Mouse (Mus musculus) retina, postnatal 7 days (tissue): Measurements from ENCODE around the gene Eif3i.
A peak's percentile ranks its signal among the peaks of the same experiment; 100 is the strongest.
"Not testable (repeated sequence)": the region's sequence is repeated elsewhere in the genome, so short reads cannot be mapped to it uniquely, and the experiment has no call there.

Source experiments
- DNase-seq: peaks from one replicate; pipeline ENCODE4 v3.0.0-alpha.2; 2012; ENCODE audit warnings: low read depth, low spot score

Gene Eif3i

GRCm38 (mm10) chr4:129575171-129575844 lies 25.1 kb downstream of the Eif3i start:
- DNase-seq, result no peak

DNA sequence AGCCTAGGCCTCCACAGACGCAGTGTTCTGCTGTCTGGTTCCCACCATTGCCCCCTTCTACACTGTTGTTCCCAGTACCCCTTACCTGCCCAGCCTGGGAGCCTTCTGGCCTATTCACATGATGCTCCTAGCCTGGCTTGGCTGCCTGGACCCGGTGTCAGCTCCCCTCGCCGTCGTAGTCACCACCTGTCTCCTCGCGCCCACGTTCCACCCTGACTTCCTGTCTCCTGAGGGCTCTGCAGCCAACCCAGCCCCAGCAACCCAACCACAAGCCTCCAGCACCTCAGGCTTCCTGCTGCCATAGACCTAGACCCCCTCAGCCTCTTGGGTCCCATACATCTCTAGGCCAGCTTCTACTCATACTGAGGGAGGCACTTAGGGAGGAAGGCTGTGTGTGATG lies 27.0 kb downstream of the Eif3i start, which contains the start of gene Lck:
Gene Lck (minus strand): TSS at position 212 of the 400 bp plus-strand sequence.
- no peak for DNase-seq

DNA sequence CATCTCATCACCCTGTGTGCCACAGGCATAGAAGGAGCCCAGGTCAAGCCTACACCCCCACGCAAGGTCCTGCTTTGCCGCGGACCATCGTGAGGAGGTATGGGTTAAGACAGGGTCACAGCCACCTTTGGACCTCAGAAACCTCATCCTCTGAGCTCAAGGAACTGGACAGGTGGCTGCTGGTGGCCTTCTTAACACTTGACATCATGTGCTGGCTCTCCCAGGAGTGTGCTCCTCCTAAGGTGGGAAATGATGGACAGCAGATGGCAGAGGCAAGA lies 27.4 kb downstream of the Eif3i start:
- DNase-seq, result no peak

GRCm38 (mm10) chr4:129572236-129573092 lies 28.0 kb downstream of the Eif3i start:
- no peak for DNase-seq

DNA sequence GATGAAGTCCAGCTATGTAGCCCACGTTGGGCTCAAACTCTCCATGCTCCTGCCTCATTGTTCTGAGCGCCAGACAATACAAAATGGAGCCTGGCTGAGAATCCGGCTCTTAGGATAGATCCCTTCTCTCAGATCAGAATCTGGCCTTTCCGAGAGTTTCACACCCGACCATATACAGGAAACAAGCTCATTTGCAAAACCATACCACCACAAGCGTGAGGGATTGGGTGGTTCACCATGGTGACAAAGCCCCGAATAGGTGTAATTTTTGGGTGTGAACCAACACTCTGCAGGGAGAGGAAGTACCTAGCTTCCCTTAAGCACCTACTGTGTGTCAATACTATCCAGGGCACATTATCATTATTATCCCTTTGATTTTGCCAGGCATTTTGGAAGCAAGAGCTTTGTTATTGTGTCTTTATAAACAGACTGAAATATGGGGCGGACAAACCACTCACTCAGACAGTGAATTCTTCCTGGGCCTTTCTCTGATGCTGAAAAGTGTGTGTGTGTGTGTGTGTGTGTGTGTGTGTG lies 28.8 kb downstream of the Eif3i start:
- no peak for DNase-seq

GRCm38 (mm10) chr4:129570028-129570427 lies 30.4 kb downstream of the Eif3i start:
- DNase-seq, result no peak

- no peak for DNase-seq
Measured at GRCm38 (mm10) chr4:129568366-129568765, 32.1 kb downstream of the Eif3i start.

GRCm38 (mm10) chr4:129565139-129565538 lies 35.3 kb downstream of the Eif3i start:
- no peak for DNase-seq

GRCm38 (mm10) chr4:129563718-129564117 lies 36.7 kb downstream of the Eif3i start:
- DNase-seq, result no peak

GRCm38 (mm10) chr4:129561184-129561583 lies 39.3 kb downstream of the Eif3i start:
- DNase-seq, result no peak

DNA sequence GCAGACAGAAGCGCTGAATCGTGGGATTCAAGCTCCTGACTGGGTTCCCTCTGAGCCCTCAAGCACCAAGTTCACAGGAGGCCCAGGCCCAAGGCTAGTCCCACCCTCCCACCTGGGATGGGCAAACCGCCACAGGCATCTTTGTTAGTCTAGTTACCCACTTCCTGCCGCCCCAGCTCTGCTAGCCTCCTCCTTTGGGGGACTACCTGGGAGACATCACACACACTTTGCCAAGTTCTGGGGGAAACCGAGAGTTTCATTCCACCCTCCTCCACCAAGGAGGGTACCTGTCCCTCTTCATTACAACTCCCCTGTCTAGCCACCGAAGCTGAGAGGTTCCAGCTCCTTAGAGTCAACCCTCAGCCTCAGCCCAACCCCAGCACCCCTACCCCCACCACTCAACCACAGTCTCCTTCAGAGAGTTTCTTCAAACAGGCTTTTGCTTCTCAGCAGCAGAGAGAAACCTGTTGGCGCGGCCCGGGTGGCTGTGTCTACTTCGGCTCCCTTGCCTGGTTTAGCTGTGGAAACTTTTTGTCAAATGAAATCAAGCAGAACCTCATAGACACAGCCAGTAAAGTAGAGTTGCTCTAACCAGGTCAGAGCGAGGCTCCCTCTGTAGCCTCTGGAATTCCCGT lies 42.0 kb downstream of the Eif3i start:
- no peak for DNase-seq

DNA sequence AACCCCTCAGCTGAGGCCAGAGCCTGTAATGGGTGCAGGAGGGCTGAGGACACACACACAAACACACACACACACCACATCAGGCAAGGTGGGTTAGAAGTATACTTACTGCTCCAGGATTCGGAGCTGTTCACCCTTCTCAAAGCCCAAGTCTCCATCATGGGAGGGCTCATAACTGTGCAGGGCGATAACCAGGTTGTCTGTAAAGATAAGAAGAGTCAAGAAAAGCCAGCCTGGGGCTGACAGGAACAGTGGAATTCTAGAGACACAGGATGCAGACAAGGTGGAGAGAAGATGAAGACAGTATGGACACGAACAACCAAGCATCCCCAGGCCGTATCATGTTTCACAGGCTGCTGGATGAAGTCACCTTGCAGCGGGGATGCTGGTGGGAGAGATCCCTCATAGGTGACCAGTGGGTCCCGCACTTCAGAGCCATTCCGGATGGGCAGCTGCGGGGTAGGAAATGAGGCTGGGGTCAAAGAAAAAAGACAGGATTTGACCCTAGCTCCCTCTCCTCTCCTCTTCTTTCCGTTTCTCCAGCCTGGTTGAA lies 43.1 kb downstream of the Eif3i start:
- DNase-seq, result no peak

DNA sequence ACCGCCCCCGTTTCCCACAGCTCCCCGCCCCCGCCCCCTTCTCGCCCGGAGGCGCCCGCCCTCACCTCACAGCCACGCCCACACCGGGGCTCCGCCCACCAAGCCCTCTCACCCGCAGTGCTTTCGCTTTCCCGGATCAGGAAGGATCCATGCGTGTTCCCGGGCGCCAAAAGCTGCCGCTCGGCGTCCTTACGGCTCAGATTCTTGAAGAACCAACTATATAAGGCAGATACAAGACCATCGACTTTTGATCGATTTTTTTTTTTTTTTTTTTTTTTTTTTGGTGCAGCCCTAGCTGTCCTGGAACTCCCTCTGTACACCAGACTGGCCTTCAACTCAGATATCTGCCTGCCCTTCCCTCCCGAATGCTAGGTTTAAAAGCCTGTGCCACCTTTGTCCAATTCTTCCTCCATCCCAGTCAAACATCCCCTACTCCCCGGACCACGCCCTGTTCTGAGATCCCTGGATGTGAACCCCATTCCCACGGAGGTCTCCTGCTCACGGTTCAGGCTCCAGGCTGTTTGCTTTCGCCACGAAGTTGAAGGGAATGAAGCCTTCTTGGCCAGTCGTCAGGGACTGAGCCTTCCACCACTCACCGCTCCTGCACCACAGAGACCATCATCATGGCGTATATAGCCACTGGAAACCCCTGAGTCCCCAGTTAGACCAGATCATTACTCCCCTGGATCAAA lies 43.8 kb downstream of the Eif3i start:
- peak; percentile 76 for DNase-seq

GRCm38 (mm10) chr4:129555862-129556531 lies 44.5 kb downstream of the Eif3i start:
- no peak for DNase-seq

- no peak for DNase-seq
Measured at GRCm38 (mm10) chr4:129555421-129555861, 45.0 kb downstream of the Eif3i start.

DNA sequence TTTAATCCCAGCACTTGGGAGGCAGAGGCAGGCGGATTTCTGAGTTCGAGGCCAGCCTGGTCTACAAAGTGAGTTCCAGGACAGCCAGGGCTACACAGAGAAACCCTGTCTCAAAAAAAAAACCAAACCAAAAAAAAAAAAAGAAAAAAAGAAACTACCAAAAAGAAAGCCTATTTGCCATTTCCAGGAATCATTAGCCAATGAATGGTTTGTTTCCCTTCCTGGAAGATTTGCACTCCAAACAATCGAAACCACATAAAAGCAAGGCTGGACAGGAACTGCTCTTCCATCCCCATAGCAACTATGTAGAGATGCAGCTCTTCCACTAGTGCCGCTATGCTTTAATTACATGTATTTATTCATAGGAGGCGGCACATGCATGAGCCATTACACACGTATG lies 45.9 kb downstream of the Eif3i start:
- not testable (repeated sequence) for DNase-seq

DNA sequence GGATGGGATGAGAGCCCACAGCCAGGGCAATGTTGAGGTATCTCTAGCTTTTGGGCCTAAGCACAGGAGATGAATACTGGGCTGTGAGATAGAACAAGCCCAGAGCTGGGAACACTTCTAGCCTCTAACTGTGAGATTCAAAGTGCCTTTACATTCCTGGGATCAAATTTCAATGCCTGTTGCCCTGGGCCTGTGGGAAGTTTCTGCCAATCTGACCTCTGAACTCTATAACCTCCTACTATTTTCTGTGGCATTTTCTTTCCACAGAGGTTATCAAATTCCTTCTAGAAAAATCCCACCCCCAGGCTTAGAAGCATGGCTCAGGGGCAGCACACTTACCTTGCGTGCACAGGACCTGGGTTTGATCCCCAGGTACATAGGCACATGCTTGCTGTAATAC lies 50.2 kb downstream of the Eif3i start:
- no peak for DNase-seq

GRCm38 (mm10) chr4:129549306-129549705 lies 51.1 kb downstream of the Eif3i start:
- no peak for DNase-seq

GRCm38 (mm10) chr4:129547631-129548030 lies 52.8 kb downstream of the Eif3i start:
- DNase-seq, result not testable (repeated sequence)

GRCm38 (mm10) chr4:129544106-129544505 lies 56.3 kb downstream of the Eif3i start:
- DNase-seq, result no peak
